Mouse (Mus musculus) heart, postnatal 25 days (tissue): Measurements from ENCODE around the gene 1110017D15Rik. TPM values are rescaled to one million over a fixed set of nuclear protein-coding genes. Genes with fewer than 3 reads are reported as not detected.

Experiments
- DNase-seq: peaks from one replicate; pipeline ENCODE4 v3.0.0; 2022; ENCODE audit warnings: low spot score
- intact Hi-C: fragments of 180-260 bp; cut with DNase I; formaldehyde crosslinking; loops from one replicate; pipeline ENCODE4 v1.15.1; 2025
- total RNA-seq, 2 experiments: library from RNA; stranded (reverse); gene quantifications; 2 replicates each; pipeline ENCODE4 v1.2.3; 2021

The 1110017D15Rik gene
- not detected for total RNA-seq

GRCm38 (mm10) chr4:41517233-41517632 is at the start of gene 1110017D15Rik:
1110017D15Rik (minus strand) TSS chr4:41517333.
- intact Hi-C loops: no loop called here
- DNase-seq: no peak

GRCm38 (mm10) chr4:41566123-41566522 is 49.0 kb upstream of the 1110017D15Rik start:
- no peak for DNase-seq
- intact Hi-C loops: no loop called here

GRCm38 (mm10) chr4:41563297-41563696 is 46.2 kb upstream of the 1110017D15Rik start:
- no peak for DNase-seq
- intact Hi-C loops: no loop called here

- intact Hi-C loops: no loop called here
- DNase-seq: no peak
Observed at GRCm38 (mm10) chr4:41557092-41557491, 40.0 kb upstream of the 1110017D15Rik start.

- intact Hi-C loops: no loop called here
- no peak for DNase-seq
Observed at GRCm38 (mm10) chr4:41556311-41556953, 39.3 kb upstream of the 1110017D15Rik start.

- intact Hi-C loops: loop anchor here (2.0 to 5.0 kb wide), 3 partner anchors 14 to 152 kb away; partner anchors contain the start of genes Dnaic1, Fam219a and Nudt2
- peak; percentile 66 for DNase-seq
Observed at GRCm38 (mm10) chr4:41554994-41555663, 38.0 kb upstream of the 1110017D15Rik start.

- DNase-seq: no peak
- intact Hi-C loops: loop anchor here (2.0 to 5.0 kb wide), 3 partner anchors 86 to 154 kb away; partner anchors contain the start of gene Nudt2
Observed at GRCm38 (mm10) chr4:41553116-41553515, 36.0 kb upstream of the 1110017D15Rik start.

GRCm38 (mm10) chr4:41552529-41552928 is 35.4 kb upstream of the 1110017D15Rik start:
- intact Hi-C loops: loop anchor here (1.0 to 5.0 kb wide), 4 partner anchors 62 to 155 kb away; partner anchors contain the start of gene Nudt2
- peak; percentile 50 for DNase-seq

GRCm38 (mm10) chr4:41547086-41547485 is 30.0 kb upstream of the 1110017D15Rik start:
- DNase-seq: no peak
- intact Hi-C loops: no loop called here

- DNase-seq: no peak
- intact Hi-C loops: no loop called here
Observed at GRCm38 (mm10) chr4:41545985-41546384, 28.9 kb upstream of the 1110017D15Rik start.

GRCm38 (mm10) chr4:41542136-41542535 is 25.0 kb upstream of the 1110017D15Rik start:
- DNase-seq: no peak
- intact Hi-C loops: no loop called here

GRCm38 (mm10) chr4:41534866-41535265 is 17.7 kb upstream of the 1110017D15Rik start:
- intact Hi-C loops: no loop called here
- no peak for DNase-seq

GRCm38 (mm10) chr4:41532420-41532819 is 15.3 kb upstream of the 1110017D15Rik start:
- intact Hi-C loops: no loop called here
- no peak for DNase-seq

- intact Hi-C loops: no loop called here
- DNase-seq: no peak
Observed at GRCm38 (mm10) chr4:41527996-41528395, 10.9 kb upstream of the 1110017D15Rik start.

GRCm38 (mm10) chr4:41527076-41527475 is 9.9 kb upstream of the 1110017D15Rik start:
- intact Hi-C loops: no loop called here
- no peak for DNase-seq

GRCm38 (mm10) chr4:41526553-41526952 is 9.4 kb upstream of the 1110017D15Rik start:
- no peak for DNase-seq
- intact Hi-C loops: no loop called here

- no peak for DNase-seq
- intact Hi-C loops: no loop called here
Observed at GRCm38 (mm10) chr4:41524829-41525228, 7.7 kb upstream of the 1110017D15Rik start.

GRCm38 (mm10) chr4:41523839-41524238 is 6.7 kb upstream of the 1110017D15Rik start:
- intact Hi-C loops: loop anchor here (2.0 kb wide), 2 partner anchors 91 to 129 kb away; no protein-coding TSS in a partner anchor
- DNase-seq: no peak

GRCm38 (mm10) chr4:41522788-41523187 is 5.7 kb upstream of the 1110017D15Rik start:
- intact Hi-C loops: loop anchor here (2.0 kb wide), 2 partner anchors 92 to 130 kb away; no protein-coding TSS in a partner anchor
- DNase-seq: no peak

- DNase-seq: no peak
- intact Hi-C loops: loop anchor here (2.0 kb wide), 2 partner anchors 93 to 131 kb away; no protein-coding TSS in a partner anchor
Observed at GRCm38 (mm10) chr4:41522136-41522535, 5.0 kb upstream of the 1110017D15Rik start.

GRCm38 (mm10) chr4:41520641-41521040 is 3.5 kb upstream of the 1110017D15Rik start:
- intact Hi-C loops: no loop called here
- DNase-seq: no peak
